19 mouse cellular contexts compared by ENCODE assay signal in genomic region chr1:164797746-164798285, GRCm38 (mm10). TPM values are rescaled to one million over a fixed set of nuclear protein-coding genes. Genes with fewer than 3 reads are reported as not detected.
DNase-seq lines count a peak whose midpoint lies in the region; ATAC-seq and TF ChIP-seq lines count a peak whose summit lies in the region.
"Had no signal": no experiment of that assay in that cellular context is flagged by ENCODE, and none has a peak within 500 bp of the region (broad histone marks: within the 10 kb centered on the region; RNA-seq: fewer than 3 reads in every experiment).

No protein-coding gene starts in this region.

- H3K4me3 ChIP-seq in embryonic facial prominence, embryonic 15.5 days (replicated peaks), result peak overlapping the region; percentile 31
- H3K4me3 ChIP-seq in embryonic facial prominence, embryonic 10.5 days, result no peak overlapping the region
- peak overlapping the region; percentile 28 for H3K4me3 ChIP-seq in heart, embryonic 16.5 days (ENCODE audit: low read length)
- H3K4me3 ChIP-seq in neural tube, embryonic 12.5 days, result no peak overlapping the region
- H3K4me3 ChIP-seq in stomach, embryonic 16.5 days (replicated peaks; ENCODE audit: low read length), result peak overlapping the region; percentile 11
- H3K4me3 ChIP-seq in intestine, postnatal 0 days (ENCODE audit: low read depth, low read length), result no peak overlapping the region
- H3K4me3 ChIP-seq: embryonic facial prominence, embryonic 12.5 days; kidney, embryonic 15.5 days; neural tube, embryonic 13.5 days had no signal

- H3K27me3 ChIP-seq in embryonic facial prominence, embryonic 15.5 days, result no peaks in the 10 kb centered on the region
- no peaks in the 10 kb centered on the region for H3K27me3 ChIP-seq in embryonic facial prominence, embryonic 10.5 days (replicated peaks; ENCODE audit: low read depth, poor library complexity, severe bottlenecking)
- H3K27me3 ChIP-seq in heart, embryonic 16.5 days (ENCODE audit: control insufficient read depth, insufficient read depth, low read length), result no peaks in the 10 kb centered on the region
- H3K27me3 ChIP-seq in neural tube, embryonic 12.5 days (replicated peaks), result no peaks in the 10 kb centered on the region
- H3K27me3 ChIP-seq in stomach, embryonic 16.5 days (ENCODE audit: control insufficient read depth, insufficient read depth, low read length), result no peaks in the 10 kb centered on the region
- H3K27me3 ChIP-seq in intestine, postnatal 0 days (replicated peaks; ENCODE audit: control insufficient read depth, insufficient read depth, low read length), result no peaks in the 10 kb centered on the region
- H3K27me3 ChIP-seq: CH12.LX; embryonic facial prominence, embryonic 12.5 days; kidney, embryonic 15.5 days; neural tube, embryonic 13.5 days; Patski had no signal

- ATAC-seq in embryonic facial prominence, embryonic 15.5 days (ENCODE audit: insufficient number of reproducible peaks, low FRiP score, low TSS enrichment, low read depth), result no peak
- ATAC-seq in heart, embryonic 16.5 days (replicated peaks; ENCODE audit: extremely low read depth, insufficient read depth, low FRiP score), result no peak
- ATAC-seq in neural tube, embryonic 12.5 days (ENCODE audit: low FRiP score, low read depth), result 0 out of 2 replicates have a peak, but pooled peaks have one; percentile 29
- no peak for ATAC-seq in stomach, embryonic 16.5 days (ENCODE audit: insufficient read depth, low FRiP score)
- ATAC-seq in intestine, postnatal 0 days, result no peak
- ATAC-seq: inflammation-experienced regulatory T-cells, adult 6 months; midbrain, embryonic 16.5 days had no signal

- peak overlapping the region; percentile 26 for H3K4me2 ChIP-seq in embryonic facial prominence, embryonic 15.5 days (replicated peaks)
- peak overlapping the region; percentile 42 for H3K4me2 ChIP-seq in heart, embryonic 16.5 days (ENCODE audit: low read depth, low read length)
- no peak overlapping the region for H3K4me2 ChIP-seq in neural tube, embryonic 12.5 days (replicated peaks)
- peak overlapping the region; percentile 11; the same call in 1 of the 2 replicates for H3K4me2 ChIP-seq in stomach, embryonic 16.5 days (ENCODE audit: low read depth, low read length)
- no peak overlapping the region for H3K4me2 ChIP-seq in intestine, postnatal 0 days (replicated peaks; ENCODE audit: low read depth)
- H3K4me2 ChIP-seq: embryonic facial prominence, embryonic 12.5 days; kidney, embryonic 15.5 days; neural tube, embryonic 13.5 days had no signal

- no peaks in the 10 kb centered on the region for H3K36me3 ChIP-seq in embryonic facial prominence, embryonic 15.5 days
- no peaks in the 10 kb centered on the region for H3K36me3 ChIP-seq in embryonic facial prominence, embryonic 10.5 days (replicated peaks)
- no peaks in the 10 kb centered on the region for H3K36me3 ChIP-seq in heart, embryonic 16.5 days (ENCODE audit: control insufficient read depth, insufficient read depth)
- H3K36me3 ChIP-seq in neural tube, embryonic 12.5 days, result no peaks in the 10 kb centered on the region
- H3K36me3 ChIP-seq in stomach, embryonic 16.5 days (ENCODE audit: control insufficient read depth, insufficient read depth, low read length), result no peaks in the 10 kb centered on the region
- H3K36me3 ChIP-seq in intestine, postnatal 0 days (ENCODE audit: control insufficient read depth, insufficient read depth), result no peaks in the 10 kb centered on the region
- H3K36me3 ChIP-seq: embryonic facial prominence, embryonic 12.5 days; kidney, embryonic 15.5 days; neural tube, embryonic 13.5 days had no signal

- H3K4me1 ChIP-seq in embryonic facial prominence, embryonic 15.5 days, result peaks cover 30% of the 10 kb centered on the region
- peaks cover 9% of the 10 kb centered on the region for H3K4me1 ChIP-seq in embryonic facial prominence, embryonic 10.5 days
- H3K4me1 ChIP-seq in heart, embryonic 16.5 days (ENCODE audit: control insufficient read depth, insufficient read depth, low read length), result peaks cover 3% of the 10 kb centered on the region; the same call in 1 of the 2 replicates
- 0 out of 2 replicates have a peak, but pooled peaks cover 3% of the 10 kb centered on the region for H3K4me1 ChIP-seq in neural tube, embryonic 12.5 days
- no peaks in the 10 kb centered on the region for H3K4me1 ChIP-seq in stomach, embryonic 16.5 days (ENCODE audit: control insufficient read depth, insufficient read depth, low read length)
- H3K4me1 ChIP-seq in intestine, postnatal 0 days (replicated peaks; ENCODE audit: control insufficient read depth, insufficient read depth, low read length), result no peaks in the 10 kb centered on the region

- no peak for DNase-seq in embryonic facial prominence, embryonic 10.5 days (ENCODE audit: low spot score)
- no peak for DNase-seq in heart, postnatal 14 days
- DNase-seq in neural tube, embryonic 10.5 days (ENCODE audit: extremely low spot score, low spot score), result no peak
- DNase-seq: cerebellum, postnatal 36 days had no signal

- no peak overlapping the region for H3K9ac ChIP-seq in embryonic facial prominence, embryonic 15.5 days
- peak overlapping the region; percentile 38 for H3K9ac ChIP-seq in heart, embryonic 16.5 days (ENCODE audit: low read length)
- no peak overlapping the region for H3K9ac ChIP-seq in neural tube, embryonic 12.5 days
- H3K9ac ChIP-seq in stomach, embryonic 16.5 days (ENCODE audit: low read length), result peak overlapping the region; percentile 10; the same call in 1 of the 2 replicates
- no peak overlapping the region for H3K9ac ChIP-seq in intestine, postnatal 0 days (ENCODE audit: low read depth, low read length)
- H3K9ac ChIP-seq: embryonic facial prominence, embryonic 12.5 days; kidney, embryonic 15.5 days; neural tube, embryonic 13.5 days had no signal

- TF ChIP-seq CTCF in intestine, postnatal 0 days (IDR thresholded peaks at IDR 0.05; ENCODE audit: low read depth), result no peak

- H3K9me3 ChIP-seq in embryonic facial prominence, embryonic 15.5 days (replicated peaks), result no peaks in the 10 kb centered on the region
- H3K9me3 ChIP-seq in embryonic facial prominence, embryonic 10.5 days, result no peaks in the 10 kb centered on the region
- no peaks in the 10 kb centered on the region for H3K9me3 ChIP-seq in heart, embryonic 16.5 days (replicated peaks; ENCODE audit: control insufficient read depth, low read length)
- no peaks in the 10 kb centered on the region for H3K9me3 ChIP-seq in neural tube, embryonic 12.5 days
- H3K9me3 ChIP-seq in stomach, embryonic 16.5 days (replicated peaks; ENCODE audit: control insufficient read depth, low read length), result no peaks in the 10 kb centered on the region
- no peaks in the 10 kb centered on the region for H3K9me3 ChIP-seq in intestine, postnatal 0 days (ENCODE audit: control insufficient read depth)
- H3K9me3 ChIP-seq: embryonic facial prominence, embryonic 12.5 days; kidney, embryonic 15.5 days; neural tube, embryonic 13.5 days had no signal

- no peak overlapping the region for H3K27ac ChIP-seq in embryonic facial prominence, embryonic 15.5 days (replicated peaks)
- H3K27ac ChIP-seq in embryonic facial prominence, embryonic 10.5 days (replicated peaks), result no peak overlapping the region
- H3K27ac ChIP-seq in heart, embryonic 16.5 days (ENCODE audit: low read length), result peak overlapping the region; percentile 61
- no peak overlapping the region for H3K27ac ChIP-seq in neural tube, embryonic 12.5 days
- peak overlapping the region; percentile 55; the same call in 1 of the 2 replicates for H3K27ac ChIP-seq in stomach, embryonic 16.5 days (ENCODE audit: low read length)
- H3K27ac ChIP-seq in intestine, postnatal 0 days (ENCODE audit: low read depth, low read length), result no peak overlapping the region
- H3K27ac ChIP-seq: embryonic facial prominence, embryonic 12.5 days; kidney, embryonic 15.5 days; neural tube, embryonic 13.5 days had no signal

- intact Hi-C loops in heart, postnatal 14 days (cut with DNase I), result no loop called here

- WGBS in embryonic facial prominence, embryonic 15.5 days, result 96% methylated on average over 1 of the region's 1 CpGs
- WGBS in embryonic facial prominence, embryonic 10.5 days, result 92% methylated on average over 1 of the region's 1 CpGs
- WGBS in heart, embryonic 16.5 days, result 58% methylated on average over 1 of the region's 1 CpGs
- WGBS in neural tube, embryonic 12.5 days, result 90% methylated on average over 1 of the region's 1 CpGs
- WGBS in stomach, embryonic 16.5 days, result 62% methylated on average over 1 of the region's 1 CpGs
- 62% methylated on average over 1 of the region's 1 CpGs for WGBS in intestine, postnatal 0 days

RNA-seq across cellular contexts. Expression of gene Dpt, which starts 1.4 kb away (rescaled TPM):
- polyA plus RNA-seq in embryonic facial prominence, embryonic 15.5 days (2015; fragmentation: Nextera tagmentation; extraction: Ambion mirVana), result 115 and 149 TPM in 2 replicates
- polyA plus RNA-seq in embryonic facial prominence, embryonic 10.5 days (2016; fragmentation: Nextera tagmentation; extraction: Ambion mirVana), result 0.16 TPM in 1 of 2 replicates, not detected in the other
- 86.5 and 96.2 TPM in 2 replicates for polyA plus RNA-seq in heart, embryonic 16.5 days (2015; fragmentation: Nextera tagmentation; extraction: Ambion mirVana)
- 100 to 1,000 TPM; 149 to 156 TPM for total RNA-seq in heart, postnatal 14 days (2021)
- polyA plus RNA-seq in neural tube, embryonic 12.5 days (2016; fragmentation: Nextera tagmentation; extraction: Ambion mirVana), result 0.29 and 0.56 TPM in 2 replicates
- polyA plus RNA-seq in stomach, embryonic 16.5 days (2015; fragmentation: Nextera tagmentation; extraction: Ambion mirVana), result 111 and 134 TPM in 2 replicates
- 22.6 and 27.9 TPM in 2 replicates for polyA plus RNA-seq in intestine, postnatal 0 days (2015; fragmentation: Nextera tagmentation; extraction: Ambion mirVana)
- total RNA-seq: CH12.LX; hematopoietic stem cell, adult 5-6 weeks; layer of hippocampus, adult 18-20 months; megakaryocyte, adult 5-6 weeks had no signal

Comparison
In these comparisons a context has a peak if more than half of its experiments do, and no peak if none do; other contexts are left out.
1. H3K4me3 ChIP-seq: peak in embryonic facial prominence, embryonic 15.5 days (single experiment), heart, embryonic 16.5 days (single experiment) and stomach, embryonic 16.5 days (single experiment); none in embryonic facial prominence, embryonic 10.5 days (single experiment), neural tube, embryonic 12.5 days (single experiment) and intestine, postnatal 0 days (single experiment).
2. RNA of gene Dpt, which starts 1.4 kb away (polyA plus RNA-seq): 115 to 149 TPM in embryonic facial prominence, embryonic 15.5 days, 111 to 134 TPM in stomach, embryonic 16.5 days, 86.5 to 96.2 TPM in heart, embryonic 16.5 days and 22.6 to 27.9 TPM in intestine, postnatal 0 days; 0.29 to 0.56 TPM in neural tube, embryonic 12.5 days and 0.16 TPM in embryonic facial prominence, embryonic 10.5 days; every median in the first group is over 10 times any median in the second.
3. H3K27ac ChIP-seq: peak in heart, embryonic 16.5 days (single experiment) and stomach, embryonic 16.5 days (single experiment); none in embryonic facial prominence, embryonic 15.5 days (single experiment), embryonic facial prominence, embryonic 10.5 days (single experiment), neural tube, embryonic 12.5 days (single experiment) and intestine, postnatal 0 days (single experiment).
4. H3K4me2 ChIP-seq: peak in embryonic facial prominence, embryonic 15.5 days (single experiment), heart, embryonic 16.5 days (single experiment) and stomach, embryonic 16.5 days (single experiment); none in neural tube, embryonic 12.5 days (single experiment) and intestine, postnatal 0 days (single experiment).
5. H3K9ac ChIP-seq: peak in heart, embryonic 16.5 days (single experiment) and stomach, embryonic 16.5 days (single experiment); none in embryonic facial prominence, embryonic 15.5 days (single experiment), neural tube, embryonic 12.5 days (single experiment) and intestine, postnatal 0 days (single experiment).